Mouse (Mus musculus): ENCODE data around the gene Lims1.

DNA sequence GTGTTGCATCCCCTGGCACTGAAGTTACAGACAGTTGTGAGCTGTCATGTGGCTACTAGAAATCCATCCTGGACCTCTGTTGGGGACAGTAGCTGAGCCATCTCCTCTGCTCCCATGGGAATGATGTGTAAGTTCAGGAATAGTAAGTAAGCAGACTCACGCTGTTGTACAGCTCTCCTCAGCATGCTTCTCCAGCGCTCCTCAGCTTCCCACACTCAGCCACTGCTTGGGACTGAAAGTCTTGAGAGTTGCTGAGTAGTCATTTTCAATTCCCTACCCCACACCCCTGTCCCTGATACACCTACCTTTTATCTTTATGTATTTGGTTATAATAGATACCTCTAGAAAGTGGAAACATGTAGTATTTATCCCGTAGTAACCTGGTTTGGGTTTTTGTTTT lies 33.2 kb downstream of the Lims1 start:
- TF ChIP-seq GATA1 (IDR thresholded peaks at IDR 0.05; ENCODE audit: low read length) (no peak), TAL1 (IDR thresholded peaks at IDR 0.05; ENCODE audit: low read length) (no peak)
